Mouse (Mus musculus) liver, postnatal 0 days (tissue): ENCODE measurements around the gene Dhdds.

Experiments used
- CTCF ChIP-seq: sonication (generic); IDR thresholded peaks from 2 replicates; pipeline ENCODE4 v1.5.1; 2016; ENCODE audit warnings: antibody characterized with exemption, low read depth
- EP300 ChIP-seq: IDR thresholded peaks from 2 replicates; pipeline ENCODE4 v1.6.1; 2016; ENCODE audit warnings: antibody characterized with exemption, low read depth, mild to moderate bottlenecking

GRCm38 (mm10) chr4:133938077-133938476 is 62.6 kb downstream of the Dhdds start:
- no peak for TF ChIP-seq CTCF
- TF ChIP-seq EP300 = no peak
